Mouse (Mus musculus) heart, adult 2 months (tissue): ENCODE measurements at regions not wholly inside any gene's neighbourhood (a gene's known extent, or its start where the extent isn't known, plus 50 kb on each side); places are given as distances from the start of the nearest gene placed in this dataset.

Experiments
- CTCF ChIP-seq: fragments of 200-600 bp; IDR thresholded peaks from 2 replicates; pipeline ENCODE4 v1.8.1; 2022; ENCODE audit warnings: antibody characterized with exemption, mild to moderate bottlenecking, moderate library complexity
- POLR2A ChIP-seq: fragments of 200-500 bp; IDR thresholded peaks from 2 replicates; pipeline ENCODE4 v1.6.1; 2011; ENCODE audit warnings: mild to moderate bottlenecking, low read depth, low read length, control low read depth; ENCODE audit not compliant: insufficient read depth

GRCm38 (mm10) chr8:47764068-47764467 is 50.3 kb upstream of the Cdkn2aip start:
- TF ChIP-seq CTCF (no peak), POLR2A (no peak)
